Mouse (Mus musculus): ENCODE measurements around the gene Ctsl. TPM values are rescaled to one million over a fixed set of nuclear protein-coding genes. Genes with fewer than 3 reads are reported as not detected.

Ctsl gene
- polyA plus RNA-seq (2014; fragmentation: Nextera tagmentation; extraction: Ambion mirVana), result 142 and 147 TPM in 2 replicates

DNA sequence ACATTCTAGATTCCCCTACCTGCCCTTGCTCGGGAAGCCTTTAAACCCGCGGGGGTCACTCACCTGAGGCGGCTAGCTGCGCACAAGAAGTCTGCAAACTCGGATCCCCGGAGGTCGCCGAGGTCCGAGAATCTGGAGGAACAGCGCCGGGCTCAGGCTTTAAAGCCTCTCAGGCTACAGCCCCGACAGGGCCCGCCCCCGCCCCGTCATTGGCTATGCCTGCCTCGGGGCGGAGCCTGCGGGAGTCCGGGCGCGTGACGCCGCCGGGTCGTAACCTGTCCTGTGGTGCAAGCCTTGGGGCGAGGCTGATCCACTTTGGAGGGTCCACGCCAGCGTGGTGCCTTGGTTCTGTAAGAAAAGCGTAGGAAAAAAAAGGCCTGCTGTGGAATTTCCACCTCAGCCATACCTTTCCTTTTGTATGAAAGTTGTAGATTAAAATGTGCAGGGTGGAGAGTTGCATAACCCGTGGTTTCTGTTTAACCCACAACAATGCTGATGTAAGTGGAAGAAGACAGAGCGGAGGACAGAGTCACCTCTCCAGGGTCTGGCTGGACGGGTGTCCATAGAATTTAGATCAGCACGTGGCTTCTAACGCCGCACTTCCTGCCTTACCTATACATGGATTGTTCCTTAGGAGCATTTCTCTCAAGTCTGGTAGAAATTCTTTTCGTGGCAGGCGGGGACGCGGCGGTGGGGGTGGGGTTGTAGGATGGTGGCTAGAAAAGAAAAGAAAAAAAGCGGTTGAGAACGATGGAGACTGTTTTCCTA is at the start of gene Ctsl:
Gene Ctsl, minus strand, starts transcription at position 718 of the 768 bp plus-strand sequence.
- peaks cover 4% of the 10 kb centered on the region; the same call in 1 of the 2 replicates for H3K36me3 ChIP-seq (ENCODE audit: control insufficient read depth, insufficient read depth, low read length)
- H3K4me3 ChIP-seq (ENCODE audit: low read depth, low read length), result peak within 1 kb of the TSS; percentile 71
- H3K27ac ChIP-seq (ENCODE audit: low read depth, low read length), result peak within 1 kb of the TSS; percentile 62
- peak; percentile 99 for ATAC-seq (ENCODE audit: low FRiP score)
- peak within 1 kb of the TSS; percentile 75 for H3K4me2 ChIP-seq
- H3K9me3 ChIP-seq (ENCODE audit: control insufficient read depth, low read length), result no peaks in the 10 kb centered on the region
- under 1% methylated on average over 43 of the region's 43 CpGs for WGBS
- no peaks in the 10 kb centered on the region for H3K27me3 ChIP-seq (ENCODE audit: control insufficient read depth, insufficient read depth, low read length)
- H3K4me1 ChIP-seq (ENCODE audit: control insufficient read depth, insufficient read depth, low read length), result peaks cover 3% of the 10 kb centered on the region; the same call in 1 of the 2 replicates
- H3K9ac ChIP-seq (ENCODE audit: low read length), result peak within 1 kb of the TSS; percentile 74
- DNase-seq (ENCODE audit: low spot score, missing footprints), result peak; percentile 98

DNA sequence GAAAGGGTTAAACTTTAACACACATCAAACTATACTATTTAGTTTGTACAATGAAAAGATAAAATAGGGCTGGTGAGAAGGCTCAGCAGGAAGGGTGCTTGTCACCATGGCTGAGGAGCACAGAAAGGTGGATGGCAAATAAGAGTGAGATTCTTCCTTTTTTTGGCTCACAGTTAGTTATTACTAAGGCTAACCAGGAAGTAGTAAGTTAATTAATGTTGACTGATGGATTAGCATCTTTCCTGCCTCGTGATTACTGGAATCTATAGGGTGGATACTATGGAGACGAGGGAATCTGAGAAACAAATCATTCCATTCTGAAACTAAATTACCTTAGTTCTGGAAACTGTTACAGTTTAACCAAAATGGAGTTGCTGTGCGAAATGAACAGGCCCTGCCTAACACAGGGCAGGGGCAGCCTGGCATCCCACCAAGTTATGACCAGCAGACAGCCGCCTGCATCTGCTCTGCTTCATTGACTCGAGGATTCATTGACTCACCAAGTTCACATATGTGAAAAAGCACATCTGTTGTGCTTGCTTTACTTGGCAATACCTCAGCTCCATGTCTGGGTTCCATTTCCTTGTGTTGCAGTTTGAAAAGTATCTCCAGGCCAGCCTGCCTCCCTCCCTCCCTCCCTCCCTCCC is 46.4 kb upstream of the Ctsl start:
- Histone ChIP-seq H3K9ac (ENCODE audit: low read length) (no peak overlapping the region), H3K27me3 (ENCODE audit: control insufficient read depth, insufficient read depth, low read length) (no peaks in the 10 kb centered on the region), H3K27ac (ENCODE audit: low read depth, low read length) (no peak overlapping the region), H3K4me1 (ENCODE audit: control insufficient read depth, insufficient read depth, low read length) (no peaks in the 10 kb centered on the region), H3K9me3 (ENCODE audit: control insufficient read depth, low read length) (no peaks in the 10 kb centered on the region), H3K36me3 (ENCODE audit: control insufficient read depth, insufficient read depth, low read length) (no peaks in the 10 kb centered on the region), H3K4me3 (ENCODE audit: low read depth, low read length) (no peak overlapping the region), H3K4me2 (no peak overlapping the region)
- DNase-seq (ENCODE audit: low spot score, missing footprints) (no peak), ATAC-seq (ENCODE audit: low FRiP score) (no peak)
- WGBS, result 70% methylated on average over 5 of the region's 5 CpGs

- no peak for ATAC-seq (ENCODE audit: low FRiP score)
- WGBS, result 84% methylated on average over 2 of the region's 2 CpGs
- no peaks in the 10 kb centered on the region for H3K36me3 ChIP-seq (ENCODE audit: control insufficient read depth, insufficient read depth, low read length)
These were observed 45.0 kb upstream of the Ctsl start for GRCm38 (mm10) chr13:64415659-64416058.

GRCm38 (mm10) chr13:64412752-64413257 is 42.1 kb upstream of the Ctsl start:
- no peak for DNase-seq (ENCODE audit: low spot score, missing footprints)
- H3K27ac ChIP-seq (ENCODE audit: low read depth, low read length), result no peak overlapping the region
- 86% methylated on average over 2 of the region's 2 CpGs for WGBS

More at GRCm38 (mm10) chr13:64415659-64416058, 45.0 kb upstream of the Ctsl start:
- Histone ChIP-seq H3K9ac (ENCODE audit: low read length) (no peak overlapping the region), H3K4me1 (ENCODE audit: control insufficient read depth, insufficient read depth, low read length) (no peaks in the 10 kb centered on the region), H3K27me3 (ENCODE audit: control insufficient read depth, insufficient read depth, low read length) (no peaks in the 10 kb centered on the region), H3K4me3 (ENCODE audit: low read depth, low read length) (no peak overlapping the region), H3K4me2 (no peak overlapping the region), H3K9me3 (ENCODE audit: control insufficient read depth, low read length) (no peaks in the 10 kb centered on the region), H3K27ac (ENCODE audit: low read depth, low read length) (no peak overlapping the region)
- no peak for DNase-seq (ENCODE audit: low spot score, missing footprints)

GRCm38 (mm10) chr13:64411282-64411681 is 40.6 kb upstream of the Ctsl start:
- no peaks in the 10 kb centered on the region for H3K4me1 ChIP-seq (ENCODE audit: control insufficient read depth, insufficient read depth, low read length)
- ATAC-seq (ENCODE audit: low FRiP score), result no peak
- no peak overlapping the region for H3K27ac ChIP-seq (ENCODE audit: low read depth, low read length)
- H3K36me3 ChIP-seq (ENCODE audit: control insufficient read depth, insufficient read depth, low read length), result no peaks in the 10 kb centered on the region
- 90% methylated on average over 2 of the region's 2 CpGs for WGBS
- H3K4me2 ChIP-seq, result no peak overlapping the region
- no peaks in the 10 kb centered on the region for H3K9me3 ChIP-seq (ENCODE audit: control insufficient read depth, low read length)
- H3K9ac ChIP-seq (ENCODE audit: low read length), result no peak overlapping the region
- H3K27me3 ChIP-seq (ENCODE audit: control insufficient read depth, insufficient read depth, low read length), result no peaks in the 10 kb centered on the region
- no peak for DNase-seq (ENCODE audit: low spot score, missing footprints)
- no peak overlapping the region for H3K4me3 ChIP-seq (ENCODE audit: low read depth, low read length)

More at GRCm38 (mm10) chr13:64412752-64413257, 42.1 kb upstream of the Ctsl start:
- no peak for ATAC-seq (ENCODE audit: low FRiP score)
- Histone ChIP-seq H3K4me2 (no peak overlapping the region), H3K27me3 (ENCODE audit: control insufficient read depth, insufficient read depth, low read length) (no peaks in the 10 kb centered on the region), H3K36me3 (ENCODE audit: control insufficient read depth, insufficient read depth, low read length) (no peaks in the 10 kb centered on the region), H3K4me3 (ENCODE audit: low read depth, low read length) (no peak overlapping the region), H3K4me1 (ENCODE audit: control insufficient read depth, insufficient read depth, low read length) (no peaks in the 10 kb centered on the region), H3K9ac (ENCODE audit: low read length) (no peak overlapping the region), H3K9me3 (ENCODE audit: control insufficient read depth, low read length) (no peaks in the 10 kb centered on the region)

GRCm38 (mm10) chr13:64410604-64411003 is 39.9 kb upstream of the Ctsl start:
- no peaks in the 10 kb centered on the region for H3K36me3 ChIP-seq (ENCODE audit: control insufficient read depth, insufficient read depth, low read length)
- no peak overlapping the region for H3K27ac ChIP-seq (ENCODE audit: low read depth, low read length)
- ATAC-seq (ENCODE audit: low FRiP score) (no peak), DNase-seq (ENCODE audit: low spot score, missing footprints) (no peak)
- no peaks in the 10 kb centered on the region for H3K9me3 ChIP-seq (ENCODE audit: control insufficient read depth, low read length)
- no peaks in the 10 kb centered on the region for H3K27me3 ChIP-seq (ENCODE audit: control insufficient read depth, insufficient read depth, low read length)
- no peak overlapping the region for H3K9ac ChIP-seq (ENCODE audit: low read length)
- H3K4me3 ChIP-seq (ENCODE audit: low read depth, low read length), result no peak overlapping the region
- no peaks in the 10 kb centered on the region for H3K4me1 ChIP-seq (ENCODE audit: control insufficient read depth, insufficient read depth, low read length)
- no peak overlapping the region for H3K4me2 ChIP-seq
- WGBS, result 90% methylated on average over 5 of the region's 5 CpGs

DNA sequence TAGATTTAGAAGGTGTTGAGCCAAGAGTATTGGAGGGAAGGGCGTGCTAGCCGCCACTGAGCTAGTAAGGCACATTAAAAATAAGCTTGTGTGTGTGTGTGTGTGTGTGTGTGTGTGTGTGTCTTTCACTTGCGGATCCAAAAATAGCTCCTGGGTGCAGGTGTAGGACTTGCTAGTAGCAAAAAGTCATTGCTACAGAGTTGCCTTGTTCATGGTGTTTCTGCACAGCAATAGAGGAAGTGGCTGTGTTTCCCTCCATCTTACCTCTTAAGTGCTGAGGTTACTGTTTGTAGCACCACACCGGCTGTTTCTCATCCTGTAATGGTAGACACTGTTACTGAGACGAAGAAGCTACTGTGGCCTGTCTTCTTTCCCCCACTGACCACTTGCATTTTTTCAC is 37.3 kb upstream of the Ctsl start:
- DNase-seq (ENCODE audit: low spot score, missing footprints) (no peak), ATAC-seq (ENCODE audit: low FRiP score) (no peak)
- no peak overlapping the region for H3K4me2 ChIP-seq
- H3K9me3 ChIP-seq (ENCODE audit: control insufficient read depth, low read length), result no peaks in the 10 kb centered on the region
- H3K9ac ChIP-seq (ENCODE audit: low read length), result no peak overlapping the region
- WGBS, result 89% methylated on average over 5 of the region's 5 CpGs
- no peaks in the 10 kb centered on the region for H3K27me3 ChIP-seq (ENCODE audit: control insufficient read depth, insufficient read depth, low read length)
- no peaks in the 10 kb centered on the region for H3K36me3 ChIP-seq (ENCODE audit: control insufficient read depth, insufficient read depth, low read length)
- H3K4me3 ChIP-seq (ENCODE audit: low read depth, low read length), result no peak overlapping the region
- H3K27ac ChIP-seq (ENCODE audit: low read depth, low read length), result no peak overlapping the region
- H3K4me1 ChIP-seq (ENCODE audit: control insufficient read depth, insufficient read depth, low read length), result no peaks in the 10 kb centered on the region

- Histone ChIP-seq H3K9ac (ENCODE audit: low read length) (no peak overlapping the region), H3K4me1 (ENCODE audit: control insufficient read depth, insufficient read depth, low read length) (no peaks in the 10 kb centered on the region), H3K4me2 (no peak overlapping the region), H3K27ac (ENCODE audit: low read depth, low read length) (no peak overlapping the region), H3K4me3 (ENCODE audit: low read depth, low read length) (no peak overlapping the region), H3K36me3 (ENCODE audit: control insufficient read depth, insufficient read depth, low read length) (no peaks in the 10 kb centered on the region), H3K27me3 (ENCODE audit: control insufficient read depth, insufficient read depth, low read length) (no peaks in the 10 kb centered on the region), H3K9me3 (ENCODE audit: control insufficient read depth, low read length) (no peaks in the 10 kb centered on the region)
- no peak for ATAC-seq (ENCODE audit: low FRiP score)
- 90% methylated on average over 6 of the region's 6 CpGs for WGBS
- DNase-seq (ENCODE audit: low spot score, missing footprints), result no peak
These were observed 34.9 kb upstream of the Ctsl start for GRCm38 (mm10) chr13:64405550-64405949.

DNA sequence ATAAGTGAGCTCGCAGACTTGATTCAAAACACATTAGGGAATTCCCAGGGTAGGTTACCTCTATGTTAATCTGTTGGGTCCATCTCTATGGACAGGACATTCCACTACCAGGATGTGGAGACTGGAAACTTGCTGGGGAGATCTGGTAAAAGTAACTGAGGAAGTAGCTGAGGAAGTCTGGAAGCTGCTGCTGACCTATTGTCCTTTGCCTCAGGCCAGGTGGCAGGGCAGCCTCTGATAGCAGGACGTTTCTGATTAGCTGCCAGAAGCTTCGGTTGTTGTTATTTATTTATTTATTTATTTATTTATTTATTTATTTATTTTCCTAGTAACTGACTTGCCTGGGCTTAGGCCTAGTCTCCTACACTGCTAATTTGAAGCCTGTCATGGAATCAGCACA is 32.8 kb upstream of the Ctsl start:
- no peak for DNase-seq (ENCODE audit: low spot score, missing footprints)
- ATAC-seq (ENCODE audit: low FRiP score), result no peak
- Histone ChIP-seq H3K27me3 (ENCODE audit: control insufficient read depth, insufficient read depth, low read length) (no peaks in the 10 kb centered on the region), H3K9me3 (ENCODE audit: control insufficient read depth, low read length) (no peaks in the 10 kb centered on the region), H3K27ac (ENCODE audit: low read depth, low read length) (no peak overlapping the region), H3K4me2 (no peak overlapping the region), H3K4me3 (ENCODE audit: low read depth, low read length) (no peak overlapping the region), H3K4me1 (ENCODE audit: control insufficient read depth, insufficient read depth, low read length) (no peaks in the 10 kb centered on the region), H3K36me3 (ENCODE audit: control insufficient read depth, insufficient read depth, low read length) (no peaks in the 10 kb centered on the region), H3K9ac (ENCODE audit: low read length) (no peak overlapping the region)
- 71% methylated on average over 3 of the region's 3 CpGs for WGBS
